Mouse (Mus musculus) C2C12 (cell line): ENCODE measurements at regions not wholly inside any gene's neighbourhood (a gene's known extent, or its start where the extent isn't known, plus 50 kb on each side); places are given as distances from the start of the nearest gene placed in this dataset.

Source experiments
- CTCF ChIP-seq: IDR thresholded peaks from one replicate; pipeline ENCODE4 v1.5.1; 2011; ENCODE audit not compliant: control insufficient read depth, insufficient read depth, insufficient read length
- MAX ChIP-seq: IDR thresholded peaks from one replicate; pipeline ENCODE4 v1.6.1; 2011; ENCODE audit warnings: mild to moderate bottlenecking, control low read depth
- MYOG ChIP-seq: IDR thresholded peaks from one replicate; pipeline ENCODE4 v1.6.1; 2011; ENCODE audit not compliant: control insufficient read depth, insufficient read length; ENCODE audit errors: extremely low read depth
- USF1 ChIP-seq: IDR thresholded peaks from one replicate; pipeline ENCODE4 v1.6.1; 2011; ENCODE audit warnings: low read depth, mild to moderate bottlenecking, control low read depth, moderate library complexity

DNA sequence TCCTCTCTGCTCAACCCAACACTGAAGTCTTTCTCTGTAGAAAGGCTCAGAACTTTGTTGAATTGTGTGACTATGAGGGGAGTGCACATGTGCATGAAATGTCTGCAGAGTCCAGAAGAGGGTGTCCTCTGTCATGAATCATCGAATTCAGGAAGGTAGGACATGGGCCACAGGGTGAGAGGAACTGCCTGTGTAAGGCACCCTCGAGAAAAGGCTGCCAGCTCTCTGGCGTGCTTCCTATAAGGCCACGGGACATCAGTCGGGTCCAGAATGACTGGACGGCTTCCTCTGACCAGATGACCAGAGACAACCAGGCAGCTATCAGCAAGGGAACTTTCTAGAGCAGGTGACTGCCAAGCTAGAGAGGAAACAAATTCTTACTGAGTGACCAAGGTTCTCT, 91.1 kb upstream of the Zdhhc25 start:
- TF ChIP-seq MYOG (no peak), CTCF (no peak), MAX (no peak), USF1 (no peak)
